ENCODE assay signal across 9 mouse cellular contexts in genomic region chr19:6058513-6058912, GRCm38 (mm10). TPM values are rescaled to one million over a fixed set of nuclear protein-coding genes. Genes with fewer than 3 reads are reported as not detected.
DNase-seq lines count a peak whose midpoint lies in the region; ATAC-seq and TF ChIP-seq lines count a peak whose summit lies in the region.
"Had no signal": no experiment of that assay in that cellular context is flagged by ENCODE, and none has a peak within 500 bp of the region (broad histone marks: within the 10 kb centered on the region; RNA-seq: fewer than 3 reads in every experiment).

No protein-coding gene starts in this region.

- peak overlapping the region; percentile 92 for H3K9ac ChIP-seq in kidney, postnatal 0 days (ENCODE audit: low read depth, low read length)
- peak overlapping the region; percentile 88 for H3K9ac ChIP-seq in hindbrain, embryonic 15.5 days
- peak overlapping the region; percentile 91 for H3K9ac ChIP-seq in midbrain, embryonic 16.5 days (ENCODE audit: low read depth, low read length)

- H3K36me3 ChIP-seq in kidney, postnatal 0 days (ENCODE audit: insufficient read depth, low read length) = peaks cover 17% of the 10 kb centered on the region
- peaks cover 20% of the 10 kb centered on the region for H3K36me3 ChIP-seq in hindbrain, embryonic 15.5 days
- H3K36me3 ChIP-seq in midbrain, embryonic 16.5 days (ENCODE audit: control insufficient read depth, insufficient read depth, low read length) = peaks cover 11% of the 10 kb centered on the region

- peak overlapping the region; percentile 92 for H3K4me3 ChIP-seq in kidney, postnatal 0 days (replicated peaks; ENCODE audit: low read depth, low read length)
- peak overlapping the region; percentile 65 for H3K4me3 ChIP-seq in bone marrow macrophage, adult 2 months (ENCODE audit: insufficient read depth, low read length)
- H3K4me3 ChIP-seq in hindbrain, embryonic 15.5 days = peak overlapping the region; percentile 92
- peak overlapping the region; percentile 67 for H3K4me3 ChIP-seq in midbrain, embryonic 16.5 days (ENCODE audit: low read depth, low read length)

- peak overlapping the region; percentile 81 for H3K4me2 ChIP-seq in kidney, postnatal 0 days (ENCODE audit: low read length)
- H3K4me2 ChIP-seq in hindbrain, embryonic 15.5 days = peak overlapping the region; percentile 88
- peak overlapping the region; percentile 88 for H3K4me2 ChIP-seq in midbrain, embryonic 16.5 days (ENCODE audit: low read length)

- H3K27ac ChIP-seq in kidney, postnatal 0 days = peak overlapping the region; percentile 55
- H3K27ac ChIP-seq in bone marrow macrophage, adult 2 months (ENCODE audit: insufficient read depth, low read depth, low read length) = peak overlapping the region; percentile 49
- peak overlapping the region; percentile 88; the same call in 1 of the 2 replicates for H3K27ac ChIP-seq in hindbrain, embryonic 15.5 days (replicated peaks)
- no peak overlapping the region for H3K27ac ChIP-seq in midbrain, embryonic 16.5 days (ENCODE audit: low read length)

- whole genome bisulfite sequencing in kidney, postnatal 0 days = 37% methylated on average over 5 of the region's 5 CpGs
- 39% methylated on average over 5 of the region's 5 CpGs for WGBS in hindbrain, embryonic 15.5 days
- 41% methylated on average over 5 of the region's 5 CpGs for WGBS in midbrain, embryonic 16.5 days

- no peak for TF ChIP-seq POLR2A in bone marrow macrophage, adult 2 months (IDR thresholded peaks at IDR 0.05; ENCODE audit: borderline replicate concordance, low read depth, low read length)

- peaks cover 17% of the 10 kb centered on the region for H3K4me1 ChIP-seq in kidney, postnatal 0 days (replicated peaks; ENCODE audit: insufficient read depth, low read length)
- H3K4me1 ChIP-seq in bone marrow macrophage, adult 2 months (ENCODE audit: control insufficient read depth, insufficient read depth, low read length) = peaks cover 14% of the 10 kb centered on the region
- peaks cover 47% of the 10 kb centered on the region for H3K4me1 ChIP-seq in hindbrain, embryonic 15.5 days (replicated peaks)
- peaks cover 38% of the 10 kb centered on the region for H3K4me1 ChIP-seq in midbrain, embryonic 16.5 days (ENCODE audit: control insufficient read depth, insufficient read depth, low read length)

- no peak for DNase-seq in kidney, postnatal 0 days (ENCODE audit: low spot score)
- DNase-seq in kidney, postnatal 25 days = no peak
- no peak for DNase-seq in urinary bladder, postnatal 36 days (ENCODE audit: low spot score in 2 of 2)
- DNase-seq in kidney, adult 11 months = no peak
- DNase-seq: lung, postnatal 4 days had no signal

- TF ChIP-seq CTCF in kidney, postnatal 0 days (IDR thresholded peaks at IDR 0.05; ENCODE audit: low read depth) = no peak
- TF ChIP-seq CTCF in bone marrow macrophage, adult 2 months (IDR thresholded peaks at IDR 0.05; ENCODE audit: low read depth, low read length) = no peak

- H3K27me3 ChIP-seq in kidney, postnatal 0 days (ENCODE audit: insufficient read depth, low read length) = no peaks in the 10 kb centered on the region
- no peaks in the 10 kb centered on the region for H3K27me3 ChIP-seq in hindbrain, embryonic 15.5 days
- no peaks in the 10 kb centered on the region for H3K27me3 ChIP-seq in midbrain, embryonic 16.5 days (ENCODE audit: control insufficient read depth, insufficient read depth, low read depth, low read length)

- H3K9me3 ChIP-seq in kidney, postnatal 0 days (replicated peaks; ENCODE audit: low read length) = no peaks in the 10 kb centered on the region
- no peaks in the 10 kb centered on the region for H3K9me3 ChIP-seq in hindbrain, embryonic 15.5 days
- no peaks in the 10 kb centered on the region for H3K9me3 ChIP-seq in midbrain, embryonic 16.5 days (replicated peaks; ENCODE audit: control insufficient read depth, low read length, poor library complexity, severe bottlenecking)

- ATAC-seq in kidney, postnatal 0 days (replicated peaks; ENCODE audit: low FRiP score, low read depth) = no peak
- ATAC-seq in hindbrain, embryonic 15.5 days (ENCODE audit: low FRiP score, low read depth) = no peak
- no peak for ATAC-seq in midbrain, embryonic 16.5 days
- ATAC-seq in CD4-positive, CD25-positive, alpha-beta regulatory T cell, adult 4 months = no peak

RNA-seq across cellular contexts. Expression of gene Fau, which starts 0.9 kb away (rescaled TPM):
- polyA plus RNA-seq in kidney, postnatal 0 days (2015; fragmentation: Nextera tagmentation; extraction: Ambion mirVana) = 940 and 1,050 TPM in 2 replicates
- polyA plus RNA-seq in bone marrow macrophage, adult 2 months (2012; ENCODE audit: insufficient read depth, insufficient read length, missing spikeins) = 1,783 and 2,337 TPM in 2 replicates
- 503 and 507 TPM in 2 replicates for polyA plus RNA-seq in hindbrain, embryonic 15.5 days (2015; fragmentation: Nextera tagmentation; extraction: Ambion mirVana)
- 459 and 498 TPM in 2 replicates for polyA plus RNA-seq in midbrain, embryonic 16.5 days (2015; fragmentation: Nextera tagmentation; extraction: Ambion mirVana)
- 1,000 to 10,000 TPM; 2,365 to 3,114 TPM for polyA plus RNA-seq in CD4-positive, CD25-positive, alpha-beta regulatory T cell, adult 4 months (2017; shearing (Covaris generic))

RNA-seq across cellular contexts. Expression of gene Mrpl49, which starts 0.9 kb away (rescaled TPM):
- 66.2 and 69.0 TPM in 2 replicates for polyA plus RNA-seq in kidney, postnatal 0 days (2015; fragmentation: Nextera tagmentation; extraction: Ambion mirVana)
- polyA plus RNA-seq in bone marrow macrophage, adult 2 months (2012; ENCODE audit: insufficient read depth, insufficient read length, missing spikeins) = 24.5 and 25.9 TPM in 2 replicates
- 62.3 and 64.4 TPM in 2 replicates for polyA plus RNA-seq in hindbrain, embryonic 15.5 days (2015; fragmentation: Nextera tagmentation; extraction: Ambion mirVana)
- 58.5 and 59.7 TPM in 2 replicates for polyA plus RNA-seq in midbrain, embryonic 16.5 days (2015; fragmentation: Nextera tagmentation; extraction: Ambion mirVana)
- polyA plus RNA-seq in CD4-positive, CD25-positive, alpha-beta regulatory T cell, adult 4 months (2017; shearing (Covaris generic)) = 10 to 100 TPM; 33.9 to 37.5 TPM

RNA-seq across cellular contexts. Expression of gene Znhit2, which starts 2.5 kb away (rescaled TPM):
- polyA plus RNA-seq in kidney, postnatal 0 days (2015; fragmentation: Nextera tagmentation; extraction: Ambion mirVana) = 42.3 and 47.6 TPM in 2 replicates
- 12.8 and 16.4 TPM in 2 replicates for polyA plus RNA-seq in bone marrow macrophage, adult 2 months (2012; ENCODE audit: insufficient read depth, insufficient read length, missing spikeins)
- polyA plus RNA-seq in hindbrain, embryonic 15.5 days (2015; fragmentation: Nextera tagmentation; extraction: Ambion mirVana) = 33.0 and 34.8 TPM in 2 replicates
- 28.2 and 30.2 TPM in 2 replicates for polyA plus RNA-seq in midbrain, embryonic 16.5 days (2015; fragmentation: Nextera tagmentation; extraction: Ambion mirVana)
- 1 to 10 TPM; 5.7 to 6.7 TPM for polyA plus RNA-seq in CD4-positive, CD25-positive, alpha-beta regulatory T cell, adult 4 months (2017; shearing (Covaris generic))

RNA-seq across cellular contexts. Expression of gene Tm7sf2, which starts 9.7 kb away (rescaled TPM):
- polyA plus RNA-seq in kidney, postnatal 0 days (2015; fragmentation: Nextera tagmentation; extraction: Ambion mirVana) = 17.0 and 19.1 TPM in 2 replicates
- 8.1 and 13.7 TPM in 2 replicates for polyA plus RNA-seq in bone marrow macrophage, adult 2 months (2012; ENCODE audit: insufficient read depth, insufficient read length, missing spikeins)
- polyA plus RNA-seq in hindbrain, embryonic 15.5 days (2015; fragmentation: Nextera tagmentation; extraction: Ambion mirVana) = 58.6 and 60.1 TPM in 2 replicates
- 55.1 and 59.0 TPM in 2 replicates for polyA plus RNA-seq in midbrain, embryonic 16.5 days (2015; fragmentation: Nextera tagmentation; extraction: Ambion mirVana)
- polyA plus RNA-seq in CD4-positive, CD25-positive, alpha-beta regulatory T cell, adult 4 months (2017; shearing (Covaris generic)) = 1 to 10 TPM; 5.5 to 7.1 TPM

RNA-seq across cellular contexts. Expression of gene Syvn1, which starts 12.1 kb away (rescaled TPM):
- 25.0 and 26.8 TPM in 2 replicates for polyA plus RNA-seq in kidney, postnatal 0 days (2015; fragmentation: Nextera tagmentation; extraction: Ambion mirVana)
- polyA plus RNA-seq in bone marrow macrophage, adult 2 months (2012; ENCODE audit: insufficient read depth, insufficient read length, missing spikeins) = 31.1 and 33.7 TPM in 2 replicates
- polyA plus RNA-seq in hindbrain, embryonic 15.5 days (2015; fragmentation: Nextera tagmentation; extraction: Ambion mirVana) = 32.9 and 39.8 TPM in 2 replicates
- 31.5 and 34.5 TPM in 2 replicates for polyA plus RNA-seq in midbrain, embryonic 16.5 days (2015; fragmentation: Nextera tagmentation; extraction: Ambion mirVana)
- polyA plus RNA-seq in CD4-positive, CD25-positive, alpha-beta regulatory T cell, adult 4 months (2017; shearing (Covaris generic)) = 10 to 100 TPM; 13.4 to 17.1 TPM
